Mouse (Mus musculus): Measurements from ENCODE around the gene Ak2. TPM values are rescaled to one million over a fixed set of nuclear protein-coding genes. Genes with fewer than 3 reads are reported as not detected.

Gene Ak2
- polyA plus RNA-seq, 1 experiment from 2014 or later, result 171 TPM

- 35% methylated on average over 11 of the region's 11 CpGs for WGBS
- no peak overlapping the region for H3K9ac ChIP-seq (ENCODE audit: low read depth, low read length)
- H3K27ac ChIP-seq (ENCODE audit: low read depth, low read length), result no peak overlapping the region
- ATAC-seq (ENCODE audit: low FRiP score, low TSS enrichment), result no peak
- H3K27me3 ChIP-seq (ENCODE audit: control insufficient read depth, insufficient read depth, low read length), result peaks cover 15% of the 10 kb centered on the region
- H3K4me3 ChIP-seq (ENCODE audit: low read length), result no peak overlapping the region
- H3K4me1 ChIP-seq (ENCODE audit: control insufficient read depth, insufficient read depth, low read length), result no peaks in the 10 kb centered on the region; the same call in 1 of the 2 replicates
- no peaks in the 10 kb centered on the region for H3K36me3 ChIP-seq (ENCODE audit: control insufficient read depth, insufficient read depth, low read length)
- H3K9me3 ChIP-seq (ENCODE audit: control insufficient read depth, low read length), result no peaks in the 10 kb centered on the region
- H3K4me2 ChIP-seq (replicated peaks; ENCODE audit: low read depth, low read length), result no peak overlapping the region
Measured at GRCm38 (mm10) chr4:129051461-129052183, 59.9 kb downstream of the Ak2 start.

- H3K27ac ChIP-seq (ENCODE audit: low read depth, low read length), result no peak overlapping the region
- no peak overlapping the region for H3K9ac ChIP-seq (ENCODE audit: low read depth, low read length)
- H3K4me3 ChIP-seq (ENCODE audit: low read length), result no peak overlapping the region
- H3K27me3 ChIP-seq (ENCODE audit: control insufficient read depth, insufficient read depth, low read length), result no peaks in the 10 kb centered on the region; the same call in 1 of the 2 replicates
- H3K36me3 ChIP-seq (ENCODE audit: control insufficient read depth, insufficient read depth, low read length), result no peaks in the 10 kb centered on the region
- peaks cover 7% of the 10 kb centered on the region for H3K4me1 ChIP-seq (ENCODE audit: control insufficient read depth, insufficient read depth, low read length)
- WGBS, result 85% methylated on average over 12 of the region's 12 CpGs
- H3K9me3 ChIP-seq (ENCODE audit: control insufficient read depth, low read length), result no peaks in the 10 kb centered on the region
- H3K4me2 ChIP-seq (replicated peaks; ENCODE audit: low read depth, low read length), result no peak overlapping the region
- no peak for ATAC-seq (ENCODE audit: low FRiP score, low TSS enrichment)
Measured at GRCm38 (mm10) chr4:129054757-129055156, 63.0 kb downstream of the Ak2 start.

GRCm38 (mm10) chr4:129055562-129055961, 63.8 kb downstream of the Ak2 start:
- Histone ChIP-seq H3K27me3 (ENCODE audit: control insufficient read depth, insufficient read depth, low read length) (no peaks in the 10 kb centered on the region; the same call in 1 of the 2 replicates), H3K4me3 (ENCODE audit: low read length) (no peak overlapping the region), H3K9ac (ENCODE audit: low read depth, low read length) (no peak overlapping the region), H3K9me3 (ENCODE audit: control insufficient read depth, low read length) (no peaks in the 10 kb centered on the region), H3K4me2 (replicated peaks; ENCODE audit: low read depth, low read length) (no peak overlapping the region), H3K27ac (ENCODE audit: low read depth, low read length) (no peak overlapping the region), H3K36me3 (ENCODE audit: control insufficient read depth, insufficient read depth, low read length) (no peaks in the 10 kb centered on the region), H3K4me1 (ENCODE audit: control insufficient read depth, insufficient read depth, low read length) (peaks cover 9% of the 10 kb centered on the region)
- no peak for ATAC-seq (ENCODE audit: low FRiP score, low TSS enrichment)
- 88% methylated on average over 5 of the region's 5 CpGs for whole genome bisulfite sequencing

GRCm38 (mm10) chr4:129057533-129058206, 65.9 kb downstream of the Ak2 start:
- Histone ChIP-seq H3K36me3 (ENCODE audit: control insufficient read depth, insufficient read depth, low read length) (no peaks in the 10 kb centered on the region), H3K9ac (ENCODE audit: low read depth, low read length) (peak overlapping the region; percentile 94)

DNA sequence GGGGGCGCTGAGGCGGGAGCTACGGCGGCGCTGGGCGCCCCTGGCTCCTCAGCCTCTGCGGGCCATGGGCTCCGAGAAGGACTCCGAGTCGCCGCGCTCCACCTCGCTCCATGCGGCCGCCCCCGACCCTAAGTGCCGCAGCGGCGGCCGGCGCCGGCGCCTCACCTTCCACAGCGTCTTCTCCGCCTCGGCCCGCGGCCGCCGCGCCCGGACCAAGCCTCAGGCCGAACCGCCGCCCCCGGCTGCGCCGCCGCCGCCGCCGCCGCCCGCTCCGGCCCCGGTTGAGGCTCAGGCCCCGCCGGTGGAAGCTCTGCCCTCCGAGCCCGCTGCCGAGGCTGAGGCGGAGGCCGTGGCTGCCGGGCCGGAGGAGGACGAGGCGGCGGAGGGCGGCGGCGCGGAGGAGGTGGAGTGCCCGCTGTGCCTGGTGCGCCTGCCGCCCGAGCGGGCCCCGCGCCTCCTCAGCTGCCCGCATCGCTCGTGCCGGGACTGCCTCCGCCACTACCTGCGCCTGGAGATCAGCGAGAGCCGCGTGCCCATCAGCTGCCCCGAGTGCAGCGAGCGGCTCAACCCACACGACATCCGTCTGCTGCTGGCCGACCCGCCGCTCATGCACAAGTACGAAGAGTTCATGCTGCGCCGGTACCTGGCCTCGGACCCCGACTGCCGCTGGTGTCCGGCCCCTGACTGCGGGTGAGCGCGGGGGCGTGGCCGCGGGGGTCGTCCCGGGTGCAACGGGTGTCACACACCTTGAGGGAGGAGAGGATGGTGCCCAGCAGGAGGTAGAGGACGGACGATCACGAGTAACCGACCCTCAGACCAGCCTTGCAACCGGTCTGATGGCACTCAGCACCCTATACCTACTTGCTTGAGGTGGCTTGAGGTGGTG, 66.7 kb downstream of the Ak2 start, which contains the start of gene Rnf19b:
Gene Rnf19b (plus strand): TSS at position 65 of the 886 bp plus-strand sequence.
- peak within 1 kb of the TSS; percentile 100 for H3K4me2 ChIP-seq (replicated peaks; ENCODE audit: low read depth, low read length)
- peak within 1 kb of the TSS; percentile 94 for H3K9ac ChIP-seq (ENCODE audit: low read depth, low read length)
- H3K27me3 ChIP-seq (ENCODE audit: control insufficient read depth, insufficient read depth, low read length), result no peaks in the 10 kb centered on the region
- no peaks in the 10 kb centered on the region for H3K9me3 ChIP-seq (ENCODE audit: control insufficient read depth, low read length)
- WGBS, result 0% methylated on average over 68 of the region's 107 CpGs
- H3K4me3 ChIP-seq (ENCODE audit: low read length), result peak within 1 kb of the TSS; percentile 85
- H3K4me1 ChIP-seq (ENCODE audit: control insufficient read depth, insufficient read depth, low read length), result peaks cover 9% of the 10 kb centered on the region
- peak within 1 kb of the TSS; percentile 78 for H3K27ac ChIP-seq (ENCODE audit: low read depth, low read length)
- no peaks in the 10 kb centered on the region for H3K36me3 ChIP-seq (ENCODE audit: control insufficient read depth, insufficient read depth, low read length)
- peak; percentile 33 for ATAC-seq (ENCODE audit: low FRiP score, low TSS enrichment)

More at GRCm38 (mm10) chr4:129057533-129058206, 65.9 kb downstream of the Ak2 start:
- H3K4me2 ChIP-seq (replicated peaks; ENCODE audit: low read depth, low read length), result peak overlapping the region; percentile 100
- no peaks in the 10 kb centered on the region for H3K27me3 ChIP-seq (ENCODE audit: control insufficient read depth, insufficient read depth, low read length)
- H3K4me1 ChIP-seq (ENCODE audit: control insufficient read depth, insufficient read depth, low read length), result peaks cover 9% of the 10 kb centered on the region
- peak overlapping the region; percentile 78 for H3K27ac ChIP-seq (ENCODE audit: low read depth, low read length)
- WGBS, result 4% methylated on average over 44 of the region's 44 CpGs
- peak overlapping the region; percentile 85 for H3K4me3 ChIP-seq (ENCODE audit: low read length)
- H3K9me3 ChIP-seq (ENCODE audit: control insufficient read depth, low read length), result no peaks in the 10 kb centered on the region
- peak; percentile 96 for ATAC-seq (ENCODE audit: low FRiP score, low TSS enrichment)

- H3K27ac ChIP-seq (ENCODE audit: low read depth, low read length), result no peak overlapping the region
- H3K9me3 ChIP-seq (ENCODE audit: control insufficient read depth, low read length), result no peaks in the 10 kb centered on the region
- 2% methylated on average over 13 of the region's 13 CpGs for WGBS
- H3K4me1 ChIP-seq (ENCODE audit: control insufficient read depth, insufficient read depth, low read length), result peaks cover 9% of the 10 kb centered on the region
- no peak for ATAC-seq (ENCODE audit: low FRiP score, low TSS enrichment)
- no peaks in the 10 kb centered on the region for H3K27me3 ChIP-seq (ENCODE audit: control insufficient read depth, insufficient read depth, low read length)
- no peaks in the 10 kb centered on the region for H3K36me3 ChIP-seq (ENCODE audit: control insufficient read depth, insufficient read depth, low read length)
- peak overlapping the region; percentile 85 for H3K4me3 ChIP-seq (ENCODE audit: low read length)
- H3K9ac ChIP-seq (ENCODE audit: low read depth, low read length), result peak overlapping the region; percentile 94
- H3K4me2 ChIP-seq (replicated peaks; ENCODE audit: low read depth, low read length), result peak overlapping the region; percentile 100
Measured at GRCm38 (mm10) chr4:129059125-129059551, 67.4 kb downstream of the Ak2 start.

GRCm38 (mm10) chr4:129059922-129060321, 68.2 kb downstream of the Ak2 start:
- Histone ChIP-seq H3K4me1 (ENCODE audit: control insufficient read depth, insufficient read depth, low read length) (peaks cover 9% of the 10 kb centered on the region), H3K9ac (ENCODE audit: low read depth, low read length) (peak overlapping the region; percentile 9; the same call in 1 of the 2 replicates), H3K27ac (ENCODE audit: low read depth, low read length) (no peak overlapping the region), H3K4me3 (ENCODE audit: low read length) (no peak overlapping the region), H3K4me2 (replicated peaks; ENCODE audit: low read depth, low read length) (peak overlapping the region; percentile 100; the same call in 1 of the 2 replicates), H3K27me3 (ENCODE audit: control insufficient read depth, insufficient read depth, low read length) (no peaks in the 10 kb centered on the region), H3K9me3 (ENCODE audit: control insufficient read depth, low read length) (no peaks in the 10 kb centered on the region), H3K36me3 (ENCODE audit: control insufficient read depth, insufficient read depth, low read length) (no peaks in the 10 kb centered on the region)
- WGBS, result 24% methylated on average over 4 of the region's 4 CpGs
- ATAC-seq (ENCODE audit: low FRiP score, low TSS enrichment), result no peak

Data from kidney, embryonic 14.5 days (tissue).